Mouse (Mus musculus) stomach, embryonic 14.5 days (tissue): Measurements from ENCODE around the gene Mcoln1. TPM values are rescaled to one million over a fixed set of nuclear protein-coding genes. Genes with fewer than 3 reads are reported as not detected.
A peak's percentile ranks its signal among the peaks of the same experiment; 100 is the strongest.

ENCODE experiments used
- ATAC-seq: fragments of 200-750 bp; cut with Nextera tagmentation; 2 replicates; pipeline ENCODE4 v1.8.0; 2017; ENCODE audit warnings: low read depth, moderate TSS enrichment; ENCODE audit not compliant: insufficient number of reproducible peaks, insufficient read depth, low FRiP score
- H3K27ac ChIP-seq: fragments of 300-500 bp; sonication (generic); 2 replicates; pipeline ENCODE4 v1.5.1; 2014; ENCODE audit warnings: mild to moderate bottlenecking, low read length, moderate library complexity, mixed read lengths
- H3K27me3 ChIP-seq: fragments of 300-500 bp; sonication (generic); 2 replicates; pipeline ENCODE4 v1.6.1; 2014; ENCODE audit warnings: low read length, control low read depth, mixed read lengths; ENCODE audit not compliant: control insufficient read depth, insufficient read depth
- H3K36me3 ChIP-seq: fragments of 300-500 bp; sonication (generic); 2 replicates; pipeline ENCODE4 v1.6.1; 2014; ENCODE audit warnings: mild to moderate bottlenecking, control low read depth, low read length, moderate library complexity, mixed read lengths; ENCODE audit not compliant: control insufficient read depth, insufficient read depth
- H3K4me1 ChIP-seq: fragments of 300-500 bp; sonication (generic); 2 replicates; pipeline ENCODE4 v1.6.1; 2014; ENCODE audit warnings: low read length, control low read depth, mixed read lengths; ENCODE audit not compliant: control insufficient read depth, insufficient read depth
- H3K4me2 ChIP-seq: fragments of 300-500 bp; sonication (generic); replicated peaks from 2 replicates; pipeline ENCODE4 v1.6.1; 2014; ENCODE audit warnings: low read depth, low read length, control low read depth
- H3K4me3 ChIP-seq: fragments of 300-500 bp; sonication (generic); 2 replicates; pipeline ENCODE4 v1.5.1; 2014; ENCODE audit warnings: low read depth, low read length, control low read depth
- H3K9ac ChIP-seq: fragments of 300-500 bp; sonication (generic); replicated peaks from 2 replicates; pipeline ENCODE4 v1.6.1; 2014; ENCODE audit warnings: low read depth, mild to moderate bottlenecking, control low read depth, low read length, moderate library complexity, mixed read lengths
- H3K9me3 ChIP-seq: fragments of 300-500 bp; sonication (generic); 2 replicates; pipeline ENCODE4 v1.6.1; 2016; ENCODE audit warnings: low read depth, low read length, control low read depth; ENCODE audit not compliant: control insufficient read depth
- WGBS: fragments of 180-500 bp; shearing (Covaris S2); extraction: QIAGEN DNeasy Blood & Tissue Kit; methylation state at CpG from one replicate; pipeline ENCODE4 v1.1.7; 2014; 5-methylcytosine and 5-hydroxymethylcytosine counted together
- polyA plus RNA-seq: library from polyadenylated mRNA; unstranded; fragments of >200 nt; fragmentation: Nextera tagmentation; extraction: Ambion mirVana; gene quantifications from 2 replicates; pipeline ENCODE4 v1.2.1, GENCODE M21; 2014

Gene Mcoln1
- polyA plus RNA-seq: 34.3 and 39.0 TPM in 2 replicates

DNA sequence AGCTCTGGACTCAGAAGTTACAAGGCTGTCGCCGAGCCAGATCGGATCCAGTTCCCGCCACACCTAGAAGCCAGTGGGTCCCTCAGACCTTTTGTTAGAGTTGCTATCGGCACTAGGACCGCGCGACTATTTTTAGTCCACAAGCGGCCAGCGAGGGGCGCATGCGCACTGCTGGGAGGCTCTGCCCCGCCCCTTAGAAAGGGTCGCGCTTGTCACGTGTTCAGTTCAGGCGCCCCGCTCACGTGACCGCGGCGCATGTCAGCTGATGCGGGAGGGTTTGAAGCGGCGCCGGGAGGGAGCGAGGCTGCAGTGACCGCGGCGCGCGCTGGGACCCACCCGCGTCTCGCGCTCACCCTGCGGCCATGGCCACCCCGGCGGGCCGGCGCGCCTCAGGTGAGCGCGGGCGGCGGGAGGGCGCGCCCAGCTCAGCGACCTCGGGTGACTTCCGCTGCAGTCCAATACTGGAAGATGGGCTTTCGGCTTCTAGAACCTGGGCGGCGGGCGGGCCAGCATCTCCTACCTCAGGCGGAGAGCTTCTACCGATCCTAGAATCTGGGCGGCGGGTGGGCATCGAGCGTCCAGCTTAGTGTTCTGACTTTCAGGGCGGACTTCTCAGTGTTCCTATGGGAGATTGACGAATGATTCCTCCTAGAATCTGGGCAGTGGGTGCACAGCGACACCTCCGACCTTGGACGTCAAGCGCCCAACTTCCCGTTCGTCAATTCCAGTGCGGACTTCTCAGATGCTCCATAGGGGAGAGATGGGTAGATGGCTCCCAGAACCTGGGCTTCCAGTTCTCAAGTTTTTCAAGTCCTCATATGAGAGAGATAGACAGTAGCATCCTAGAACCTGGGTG lies at the start of gene Mcoln1:
TSS of gene Mcoln1 (plus strand) at position 223 of the 856 bp plus-strand sequence.
- peak within 1 kb of the TSS; percentile 83 for H3K4me2 ChIP-seq
- H3K4me1 ChIP-seq: 0 out of 2 replicates have a peak, but pooled peaks cover 17% of the 10 kb centered on the region
- H3K27ac ChIP-seq: peak within 1 kb of the TSS; percentile 93
- peaks cover 20% of the 10 kb centered on the region for H3K36me3 ChIP-seq
- peak within 1 kb of the TSS; percentile 66 for H3K4me3 ChIP-seq
- H3K27me3 ChIP-seq: no peaks in the 10 kb centered on the region
- peak within 1 kb of the TSS; percentile 73 for H3K9ac ChIP-seq
- ATAC-seq: peak; percentile 89
- WGBS: under 1% methylated on average over 70 of the region's 70 CpGs
- H3K9me3 ChIP-seq: no peaks in the 10 kb centered on the region

- WGBS: 40% methylated on average over 5 of the region's 5 CpGs
- ATAC-seq: no peak
- no peaks in the 10 kb centered on the region for H3K9me3 ChIP-seq
These were observed 49.6 kb upstream of the Mcoln1 start for GRCm38 (mm10) chr8:3450670-3451069.

GRCm38 (mm10) chr8:3451992-3452391 lies 48.3 kb upstream of the Mcoln1 start:
- no peak overlapping the region for H3K4me2 ChIP-seq
- no peaks in the 10 kb centered on the region for H3K9me3 ChIP-seq
- H3K9ac ChIP-seq: no peak overlapping the region
- peaks cover 81% of the 10 kb centered on the region for H3K36me3 ChIP-seq
- H3K4me3 ChIP-seq: no peak overlapping the region
- H3K27ac ChIP-seq: no peak overlapping the region
- WGBS: 95% methylated on average over 21 of the region's 25 CpGs
- no peaks in the 10 kb centered on the region for H3K27me3 ChIP-seq
- H3K4me1 ChIP-seq: no peaks in the 10 kb centered on the region
- ATAC-seq: no peak

More at GRCm38 (mm10) chr8:3450670-3451069, 49.6 kb upstream of the Mcoln1 start:
- H3K4me2 ChIP-seq: no peak overlapping the region
- H3K27me3 ChIP-seq: no peaks in the 10 kb centered on the region
- H3K4me3 ChIP-seq: no peak overlapping the region
- no peak overlapping the region for H3K9ac ChIP-seq
- peaks cover 76% of the 10 kb centered on the region for H3K36me3 ChIP-seq
- no peaks in the 10 kb centered on the region for H3K4me1 ChIP-seq
- H3K27ac ChIP-seq: no peak overlapping the region

DNA sequence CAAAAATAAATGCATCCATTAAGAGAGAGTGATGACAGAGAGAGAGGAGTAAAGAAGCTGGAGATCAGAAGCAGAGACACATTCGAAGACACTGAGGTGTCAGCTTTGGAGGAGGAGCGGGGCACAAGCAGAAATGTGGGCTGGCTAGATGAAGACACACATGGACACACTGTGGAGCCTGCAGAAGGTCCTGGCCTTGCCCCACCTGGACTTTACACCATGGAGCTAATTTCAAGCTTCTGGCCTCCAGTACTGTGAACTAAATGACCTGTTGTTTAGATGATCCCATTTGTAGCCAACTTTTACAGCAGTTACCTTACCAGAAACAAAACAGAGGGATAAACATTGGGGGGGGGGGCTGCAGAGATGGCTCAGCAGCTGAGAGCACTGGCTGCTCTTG lies 37.0 kb upstream of the Mcoln1 start:
- H3K27me3 ChIP-seq: no peaks in the 10 kb centered on the region

GRCm38 (mm10) chr8:3464309-3464708 lies 35.9 kb upstream of the Mcoln1 start:
- H3K9ac ChIP-seq: no peak overlapping the region
- no peaks in the 10 kb centered on the region for H3K4me1 ChIP-seq
- no peak overlapping the region for H3K4me2 ChIP-seq
- H3K4me3 ChIP-seq: no peak overlapping the region
- no peaks in the 10 kb centered on the region for H3K27me3 ChIP-seq
- H3K27ac ChIP-seq: no peak overlapping the region
- no peaks in the 10 kb centered on the region for H3K9me3 ChIP-seq
- H3K36me3 ChIP-seq: no peaks in the 10 kb centered on the region
- 0 out of 2 replicates have a peak, but pooled peaks have one; percentile 24 for ATAC-seq
- WGBS: 39% methylated on average over 5 of the region's 5 CpGs

More for the DNA sequence above, 37.0 kb upstream of the Mcoln1 start:
- H3K9me3 ChIP-seq: no peaks in the 10 kb centered on the region
- H3K4me3 ChIP-seq: no peak overlapping the region
- H3K9ac ChIP-seq: no peak overlapping the region
- 88% methylated on average over 2 of the region's 2 CpGs for WGBS
- no peak overlapping the region for H3K27ac ChIP-seq
- no peaks in the 10 kb centered on the region for H3K36me3 ChIP-seq
- no peak for ATAC-seq
- H3K4me1 ChIP-seq: no peaks in the 10 kb centered on the region
- H3K4me2 ChIP-seq: no peak overlapping the region

GRCm38 (mm10) chr8:3467006-3467885 lies 33.0 kb upstream of the Mcoln1 start, which contains the start of gene Pex11g:
TSS of gene Pex11g (minus strand) at chr8:3467680.
- 5% methylated on average over 32 of the region's 32 CpGs for WGBS
- ATAC-seq: peak; percentile 93
- peak within 1 kb of the TSS; percentile 42 for H3K4me3 ChIP-seq

DNA sequence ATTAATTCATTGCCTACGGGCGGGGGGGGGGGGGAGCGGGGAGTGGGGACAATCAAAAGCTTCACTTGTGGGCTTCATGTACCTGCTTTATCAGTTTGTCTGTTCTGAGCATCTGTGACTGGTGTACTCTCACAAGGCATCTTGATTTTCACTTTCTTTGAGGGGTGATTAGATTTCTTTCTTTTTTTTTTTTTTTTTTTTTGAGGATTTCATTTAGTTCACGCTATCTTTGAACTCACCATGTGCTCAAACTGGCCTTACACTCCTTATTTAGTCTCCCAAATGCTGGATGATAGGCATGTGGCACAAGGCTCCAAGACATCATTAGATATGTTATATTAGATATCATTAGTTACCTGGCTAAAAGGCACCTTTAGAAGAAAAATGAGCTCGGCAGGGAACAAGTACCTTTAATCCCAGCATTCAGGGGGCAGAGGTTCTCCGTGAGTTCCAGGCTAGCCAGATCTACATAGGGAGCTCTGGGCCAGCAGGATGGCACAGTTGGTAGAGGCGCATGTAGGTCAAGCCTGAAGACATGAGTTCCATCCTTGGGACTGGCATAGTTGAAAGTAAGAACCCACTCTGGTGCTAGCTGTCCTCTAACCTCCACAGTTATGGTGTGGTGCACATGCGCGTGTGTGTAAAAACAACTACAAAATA lies 32.2 kb upstream of the Mcoln1 start:
- no peaks in the 10 kb centered on the region for H3K4me1 ChIP-seq
- WGBS: 57% methylated on average over 9 of the region's 9 CpGs

More at GRCm38 (mm10) chr8:3467006-3467885, 33.0 kb upstream of the Mcoln1 start, which contains the start of gene Pex11g:
- Histone ChIP-seq H3K4me2 (peak within 1 kb of the TSS; percentile 58), H3K27me3 (no peaks in the 10 kb centered on the region), H3K9me3 (no peaks in the 10 kb centered on the region), H3K9ac (peak within 1 kb of the TSS; percentile 37), H3K4me1 (no peaks in the 10 kb centered on the region), H3K36me3 (no peaks in the 10 kb centered on the region), H3K27ac (peak within 1 kb of the TSS; percentile 71)

GRCm38 (mm10) chr8:3468838-3469237 lies 31.4 kb upstream of the Mcoln1 start:
- Histone ChIP-seq H3K27ac (no peak overlapping the region), H3K9ac (no peak overlapping the region), H3K4me1 (no peaks in the 10 kb centered on the region), H3K4me2 (no peak overlapping the region), H3K4me3 (no peak overlapping the region), H3K27me3 (no peaks in the 10 kb centered on the region), H3K36me3 (no peaks in the 10 kb centered on the region), H3K9me3 (no peaks in the 10 kb centered on the region)
- whole genome bisulfite sequencing: 97% methylated on average over 1 of the region's 1 CpGs
- ATAC-seq: no peak

More for the DNA sequence above, 32.2 kb upstream of the Mcoln1 start:
- Histone ChIP-seq H3K9me3 (no peaks in the 10 kb centered on the region), H3K27ac (peak overlapping the region; percentile 71; the same call in 1 of the 2 replicates), H3K9ac (peak overlapping the region; percentile 37; the same call in 1 of the 2 replicates), H3K4me2 (peak overlapping the region; percentile 58), H3K36me3 (no peaks in the 10 kb centered on the region), H3K4me3 (peak overlapping the region; percentile 42), H3K27me3 (no peaks in the 10 kb centered on the region)
- no peak for ATAC-seq
